Mouse (Mus musculus) megakaryocyte, embryonic 14.5 days (primary cell): ENCODE results near the gene Sh3rf1. TPM values are rescaled to one million over a fixed set of nuclear protein-coding genes. Genes with fewer than 3 reads are reported as not detected.

Experiments used
- H3K27me3 ChIP-seq: replicated peaks from 2 replicates; pipeline ENCODE3; 2012; ENCODE audit warnings: inconsistent platforms
- H3K36me3 ChIP-seq: replicated peaks from 2 replicates; pipeline ENCODE3; 2012; ENCODE audit warnings: low read length, inconsistent platforms, mixed read lengths
- H3K4me1 ChIP-seq: 2 replicates; pipeline ENCODE4 v1.6.1; 2012; ENCODE audit warnings: inconsistent platforms
- H3K4me3 ChIP-seq: replicated peaks from 2 replicates; pipeline ENCODE3; 2012; ENCODE audit warnings: moderate library complexity, mild to moderate bottlenecking, inconsistent platforms
- H3K9me3 ChIP-seq: 2 replicates; pipeline ENCODE4 v1.6.1; 2012; ENCODE audit warnings: inconsistent platforms
- FLI1 ChIP-seq: IDR thresholded peaks from 2 replicates; pipeline ENCODE4 v1.6.1; 2012; ENCODE audit warnings: low read length, inconsistent platforms, mixed read lengths
- GATA1 ChIP-seq: IDR thresholded peaks from 3 replicates; pipeline ENCODE4 v1.6.1; 2012; ENCODE audit warnings: mixed read lengths, low read length, inconsistent platforms, borderline replicate concordance
- polyA plus RNA-seq: library from polyadenylated mRNA; stranded (reverse); fragments of >175 nt; gene quantifications from 2 replicates; pipeline ENCODE4 v1.2.3, GENCODE M21; 2012; ENCODE audit warnings: low replicate concordance; ENCODE audit not compliant: insufficient read depth

Sh3rf1 gene
- polyA plus RNA-seq, 1 experiment: 1.3 TPM

DNA sequence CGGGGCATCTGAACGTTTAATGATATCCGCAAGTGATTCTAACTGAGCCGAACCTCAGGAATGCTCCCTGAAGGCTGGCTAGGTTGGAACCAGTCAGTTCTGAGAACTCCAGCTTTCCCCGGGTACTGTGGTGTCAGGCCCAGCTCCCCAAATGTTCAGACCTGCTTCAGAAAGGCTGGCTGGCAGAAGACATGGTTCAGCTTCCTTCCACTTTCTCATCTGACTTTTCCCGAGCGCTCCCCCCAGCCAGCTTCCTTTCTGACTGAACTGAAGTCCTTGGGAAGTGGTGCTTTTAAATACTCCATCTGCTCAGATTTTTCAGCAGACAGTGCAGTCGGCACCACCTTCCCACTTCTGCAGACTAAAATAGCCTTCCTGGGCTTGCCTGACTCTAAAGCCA is 6.2 kb upstream of the Sh3rf1 start:
- Histone ChIP-seq H3K4me3 (no peak overlapping the region), H3K36me3 (no peaks in the 10 kb centered on the region), H3K27me3 (peaks cover 4% of the 10 kb centered on the region), H3K9me3 (no peaks in the 10 kb centered on the region), H3K4me1 (no peaks in the 10 kb centered on the region)
- no peak for TF ChIP-seq FLI1
- no peak for TF ChIP-seq GATA1

DNA sequence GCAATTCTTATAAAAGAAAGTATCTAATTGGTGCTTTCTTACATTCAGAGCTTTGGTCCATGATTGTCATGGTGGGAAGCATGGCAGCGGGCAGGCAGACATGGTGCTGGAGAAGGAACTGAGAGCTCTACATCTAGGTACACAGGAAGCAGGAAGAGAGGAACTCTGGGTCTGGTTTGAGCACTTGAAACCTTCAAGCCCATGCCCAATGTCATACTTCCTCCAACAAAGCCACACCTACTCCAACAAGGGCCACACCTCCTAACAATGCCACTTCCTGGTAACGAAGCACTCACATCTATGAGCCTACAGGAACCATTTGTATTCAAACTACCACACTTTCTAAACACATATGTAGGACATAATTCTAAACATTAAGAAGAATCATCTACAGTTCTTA is 5.2 kb upstream of the Sh3rf1 start:
- no peak for TF ChIP-seq GATA1
- TF ChIP-seq FLI1: no peak
- H3K4me3 ChIP-seq: no peak overlapping the region

GRCm38 (mm10) chr8:61223283-61223682 is 389 bp upstream of the Sh3rf1 start:
- TF ChIP-seq GATA1 (no peak), FLI1 (no peak)
- Histone ChIP-seq H3K9me3 (no peaks in the 10 kb centered on the region), H3K36me3 (peaks cover 10% of the 10 kb centered on the region), H3K4me3 (peak overlapping the region; percentile 95), H3K27me3 (peaks cover 6% of the 10 kb centered on the region), H3K4me1 (peaks cover 19% of the 10 kb centered on the region)

More for the DNA sequence above, 5.2 kb upstream of the Sh3rf1 start:
- H3K4me1 ChIP-seq: peaks cover 5% of the 10 kb centered on the region
- H3K36me3 ChIP-seq: no peaks in the 10 kb centered on the region
- H3K27me3 ChIP-seq: peaks cover 4% of the 10 kb centered on the region
- no peaks in the 10 kb centered on the region for H3K9me3 ChIP-seq

GRCm38 (mm10) chr8:61224380-61225092 is 864 bp downstream of the Sh3rf1 start:
- TF ChIP-seq FLI1 (no peak), GATA1 (no peak)
- Histone ChIP-seq H3K27me3 (peaks cover 6% of the 10 kb centered on the region), H3K4me3 (peak overlapping the region; percentile 95), H3K36me3 (peaks cover 10% of the 10 kb centered on the region), H3K9me3 (no peaks in the 10 kb centered on the region), H3K4me1 (peaks cover 19% of the 10 kb centered on the region)

- Histone ChIP-seq H3K4me1 (peaks cover 24% of the 10 kb centered on the region), H3K36me3 (peaks cover 10% of the 10 kb centered on the region), H3K9me3 (no peaks in the 10 kb centered on the region), H3K4me3 (no peak overlapping the region), H3K27me3 (peaks cover 3% of the 10 kb centered on the region)
- TF ChIP-seq FLI1 (no peak), GATA1 (no peak)
Observed at GRCm38 (mm10) chr8:61225581-61226395, 2.1 kb downstream of the Sh3rf1 start.

DNA sequence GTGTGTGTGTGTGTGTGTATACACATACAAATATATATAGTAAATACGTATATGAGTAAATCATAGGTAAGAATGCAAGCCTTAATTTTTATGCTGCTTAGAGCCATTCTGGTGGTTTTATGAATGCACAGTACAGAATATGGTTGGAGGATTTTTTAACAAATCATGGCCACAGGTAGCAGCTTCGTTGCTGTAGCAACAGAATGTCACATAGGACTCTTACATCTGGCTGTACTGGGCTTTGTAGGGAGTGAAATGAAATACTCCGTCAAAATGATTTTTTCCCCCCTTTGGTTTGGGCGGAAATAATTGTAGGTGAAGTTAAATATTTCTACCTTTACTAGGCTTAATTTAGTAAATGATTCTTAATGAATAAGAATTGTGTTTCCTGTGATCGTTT is 3.0 kb downstream of the Sh3rf1 start:
- peaks cover 3% of the 10 kb centered on the region for H3K27me3 ChIP-seq
- peaks cover 10% of the 10 kb centered on the region for H3K36me3 ChIP-seq
- no peak for TF ChIP-seq GATA1
- no peak for TF ChIP-seq FLI1
- H3K9me3 ChIP-seq: no peaks in the 10 kb centered on the region
- no peak overlapping the region for H3K4me3 ChIP-seq
- peaks cover 24% of the 10 kb centered on the region for H3K4me1 ChIP-seq

GRCm38 (mm10) chr8:61228678-61229077 is 5.0 kb downstream of the Sh3rf1 start:
- Histone ChIP-seq H3K27me3 (peaks cover 3% of the 10 kb centered on the region), H3K4me3 (no peak overlapping the region), H3K9me3 (no peaks in the 10 kb centered on the region), H3K36me3 (peaks cover 10% of the 10 kb centered on the region), H3K4me1 (peaks cover 17% of the 10 kb centered on the region)
- TF ChIP-seq GATA1: no peak
- no peak for TF ChIP-seq FLI1

GRCm38 (mm10) chr8:61229511-61230195 is 6.0 kb downstream of the Sh3rf1 start:
- no peak overlapping the region for H3K4me3 ChIP-seq
- H3K4me1 ChIP-seq: peaks cover 13% of the 10 kb centered on the region
- H3K9me3 ChIP-seq: no peaks in the 10 kb centered on the region
- peaks cover 2% of the 10 kb centered on the region for H3K27me3 ChIP-seq
- TF ChIP-seq FLI1 (no peak), GATA1 (no peak)
- peaks cover 10% of the 10 kb centered on the region for H3K36me3 ChIP-seq

- H3K9me3 ChIP-seq: no peaks in the 10 kb centered on the region
- no peaks in the 10 kb centered on the region for H3K27me3 ChIP-seq
- peaks cover 6% of the 10 kb centered on the region for H3K36me3 ChIP-seq
- no peak overlapping the region for H3K4me3 ChIP-seq
- TF ChIP-seq GATA1 (no peak), FLI1 (no peak)
- peaks cover 5% of the 10 kb centered on the region; the same call in 1 of the 2 replicates for H3K4me1 ChIP-seq
Observed at GRCm38 (mm10) chr8:61230881-61231755, 7.4 kb downstream of the Sh3rf1 start.
